Mouse (Mus musculus): ENCODE results near the gene Cyb561d2. TPM values are rescaled to one million over a fixed set of nuclear protein-coding genes. Genes with fewer than 3 reads are reported as not detected.

The Cyb561d2 gene
- polyA plus RNA-seq, 1 experiment from 2014 or later = 21.1 TPM

GRCm38 (mm10) chr9:107533791-107534407, 8.1 kb downstream of the Cyb561d2 start, which contains the start of gene Tmem115:
Gene Tmem115, plus strand, starts transcription at chr9:107533945.
- H3K4me2 ChIP-seq (replicated peaks) = peak within 1 kb of the TSS; percentile 99
- WGBS = under 1% methylated on average over 48 of the region's 48 CpGs

DNA sequence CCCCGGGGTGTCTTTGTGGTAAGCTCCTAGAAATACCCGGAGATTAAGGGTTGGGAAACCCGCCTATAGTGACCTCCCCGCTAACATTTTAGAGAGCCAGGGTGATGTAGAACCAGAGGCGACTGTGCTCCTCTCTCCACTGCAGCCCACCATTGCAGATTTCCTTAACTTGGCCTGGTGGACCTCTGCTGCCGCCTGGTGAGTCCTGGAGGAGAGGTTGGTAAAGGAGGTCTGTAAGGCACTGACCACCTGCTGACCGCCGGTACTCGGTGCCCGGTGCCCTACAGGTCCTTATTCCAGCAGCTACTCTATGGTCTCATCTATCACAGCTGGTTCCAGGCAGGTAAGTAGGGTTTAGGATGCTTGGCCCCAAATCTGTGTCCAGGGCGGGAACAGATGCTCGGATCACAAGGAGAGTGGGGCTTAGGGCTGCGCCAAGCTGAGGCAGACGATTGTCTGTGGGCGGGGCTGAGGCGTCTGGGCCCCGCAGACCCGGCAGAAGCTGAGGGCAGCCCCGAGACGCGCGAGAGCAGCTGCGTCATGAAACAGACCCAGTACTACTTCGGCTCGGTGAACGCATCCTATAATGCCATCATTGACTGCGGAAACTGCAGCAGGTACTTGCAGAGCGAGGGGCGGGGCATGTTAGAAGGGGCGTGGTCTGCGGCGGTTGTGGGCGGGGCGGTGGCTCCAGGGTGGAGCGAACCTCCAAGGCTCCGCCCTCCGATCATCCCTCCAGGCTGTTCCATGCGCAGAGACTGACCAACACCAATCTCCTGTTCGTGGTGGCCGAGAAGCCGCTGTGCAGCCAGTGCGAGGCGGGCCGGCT, 15.6 kb downstream of the Cyb561d2 start:
- H3K36me3 ChIP-seq = no peaks in the 10 kb centered on the region
- peak overlapping the region; percentile 66 for H3K4me2 ChIP-seq (replicated peaks)
- peak; percentile 62; the same call in 1 of the 2 replicates for ATAC-seq (ENCODE audit: low FRiP score, low read depth)
- no peaks in the 10 kb centered on the region for H3K9me3 ChIP-seq
- peaks cover 28% of the 10 kb centered on the region for H3K4me1 ChIP-seq
- WGBS = 5% methylated on average over 44 of the region's 44 CpGs
- peak overlapping the region; percentile 35; the same call in 1 of the 2 replicates for H3K9ac ChIP-seq
- peaks cover 64% of the 10 kb centered on the region for H3K27me3 ChIP-seq
- H3K4me3 ChIP-seq = peak overlapping the region; percentile 39
- no peak overlapping the region for H3K27ac ChIP-seq

More at GRCm38 (mm10) chr9:107533791-107534407, 8.1 kb downstream of the Cyb561d2 start, which contains the start of gene Tmem115:
- H3K9me3 ChIP-seq = no peaks in the 10 kb centered on the region
- H3K4me1 ChIP-seq = peaks cover 29% of the 10 kb centered on the region
- H3K27me3 ChIP-seq = peaks cover 4% of the 10 kb centered on the region
- H3K4me3 ChIP-seq = peak within 1 kb of the TSS; percentile 94
- peak within 1 kb of the TSS; percentile 94 for H3K9ac ChIP-seq
- peaks cover 25% of the 10 kb centered on the region for H3K36me3 ChIP-seq
- peak within 1 kb of the TSS; percentile 75 for H3K27ac ChIP-seq
- peak; percentile 99 for ATAC-seq (ENCODE audit: low FRiP score, low read depth)

- 51% methylated on average over 2 of the region's 2 CpGs for WGBS
- Histone ChIP-seq H3K9ac (peak overlapping the region; percentile 39; the same call in 1 of the 2 replicates), H3K4me1 (peaks cover 39% of the 10 kb centered on the region), H3K4me2 (replicated peaks) (peak overlapping the region; percentile 52), H3K9me3 (no peaks in the 10 kb centered on the region), H3K36me3 (no peaks in the 10 kb centered on the region), H3K4me3 (0 out of 2 replicates have a peak overlapping the region, but pooled peaks have one; percentile 17), H3K27me3 (peaks cover 56% of the 10 kb centered on the region), H3K27ac (no peak overlapping the region)
- peak; percentile 4; the same call in 1 of the 2 replicates for ATAC-seq (ENCODE audit: low FRiP score, low read depth)
These were observed 19.6 kb downstream of the Cyb561d2 start for GRCm38 (mm10) chr9:107522400-107522711.

DNA sequence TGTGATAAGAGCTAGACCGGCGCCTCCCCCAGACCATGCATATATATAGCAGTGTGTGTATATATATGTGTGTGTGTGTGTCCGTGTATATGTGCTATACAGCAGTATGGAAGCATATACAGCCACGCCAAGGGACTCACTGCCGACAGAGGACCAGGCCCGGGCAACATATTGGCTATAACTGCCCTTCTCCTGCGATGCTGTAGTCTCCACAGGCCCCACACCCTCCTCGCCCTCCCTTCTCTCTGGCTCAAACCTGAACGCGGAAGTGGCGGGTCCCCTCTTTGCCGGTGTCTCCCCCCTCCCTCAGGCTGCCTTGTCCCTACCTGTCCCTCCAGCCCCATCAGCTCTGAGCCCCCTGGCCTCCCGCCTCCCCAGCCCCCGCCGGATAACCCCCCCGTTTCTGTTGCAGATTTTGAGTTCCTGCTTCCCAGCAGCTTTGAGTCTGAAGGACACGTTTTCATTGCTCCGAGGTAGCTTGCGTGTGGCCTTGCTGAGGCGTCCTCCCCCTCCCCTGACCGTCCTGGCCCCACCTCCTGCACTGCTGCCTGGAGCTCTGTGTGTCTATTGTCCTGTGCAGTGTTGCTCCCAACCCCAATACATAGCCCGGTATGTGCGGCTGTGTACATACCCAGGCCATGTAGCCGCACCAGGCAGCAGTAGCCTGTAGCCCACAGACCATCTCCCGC, 20.1 kb downstream of the Cyb561d2 start:
- Histone ChIP-seq H3K27me3 (peaks cover 51% of the 10 kb centered on the region), H3K4me2 (replicated peaks) (peak overlapping the region; percentile 52), H3K9ac (peak overlapping the region; percentile 39), H3K27ac (no peak overlapping the region), H3K4me1 (peaks cover 35% of the 10 kb centered on the region), H3K4me3 (peak overlapping the region; percentile 17), H3K9me3 (no peaks in the 10 kb centered on the region), H3K36me3 (no peaks in the 10 kb centered on the region)
- peak; percentile 38 for ATAC-seq (ENCODE audit: low FRiP score, low read depth)
- 18% methylated on average over 25 of the region's 25 CpGs for WGBS

GRCm38 (mm10) chr9:107521190-107521589, 20.8 kb downstream of the Cyb561d2 start:
- H3K27me3 ChIP-seq = peaks cover 44% of the 10 kb centered on the region
- H3K4me2 ChIP-seq (replicated peaks) = peak overlapping the region; percentile 52; the same call in 1 of the 2 replicates
- no peak overlapping the region for H3K27ac ChIP-seq
- no peak overlapping the region for H3K4me3 ChIP-seq
- H3K9ac ChIP-seq = 0 out of 2 replicates have a peak overlapping the region, but pooled peaks have one; percentile 39
- H3K4me1 ChIP-seq = peaks cover 28% of the 10 kb centered on the region
- H3K9me3 ChIP-seq = no peaks in the 10 kb centered on the region
- WGBS = 39% methylated on average over 5 of the region's 5 CpGs
- ATAC-seq (ENCODE audit: low FRiP score, low read depth) = no peak
- no peaks in the 10 kb centered on the region for H3K36me3 ChIP-seq

GRCm38 (mm10) chr9:107520331-107520730, 21.7 kb downstream of the Cyb561d2 start:
- H3K4me3 ChIP-seq = no peak overlapping the region
- 61% methylated on average over 6 of the region's 6 CpGs for WGBS
- no peaks in the 10 kb centered on the region for H3K9me3 ChIP-seq
- H3K4me2 ChIP-seq (replicated peaks) = no peak overlapping the region
- H3K9ac ChIP-seq = no peak overlapping the region
- H3K27ac ChIP-seq = no peak overlapping the region
- H3K27me3 ChIP-seq = peaks cover 36% of the 10 kb centered on the region
- no peak for ATAC-seq (ENCODE audit: low FRiP score, low read depth)
- H3K36me3 ChIP-seq = no peaks in the 10 kb centered on the region
- H3K4me1 ChIP-seq = peaks cover 27% of the 10 kb centered on the region

DNA sequence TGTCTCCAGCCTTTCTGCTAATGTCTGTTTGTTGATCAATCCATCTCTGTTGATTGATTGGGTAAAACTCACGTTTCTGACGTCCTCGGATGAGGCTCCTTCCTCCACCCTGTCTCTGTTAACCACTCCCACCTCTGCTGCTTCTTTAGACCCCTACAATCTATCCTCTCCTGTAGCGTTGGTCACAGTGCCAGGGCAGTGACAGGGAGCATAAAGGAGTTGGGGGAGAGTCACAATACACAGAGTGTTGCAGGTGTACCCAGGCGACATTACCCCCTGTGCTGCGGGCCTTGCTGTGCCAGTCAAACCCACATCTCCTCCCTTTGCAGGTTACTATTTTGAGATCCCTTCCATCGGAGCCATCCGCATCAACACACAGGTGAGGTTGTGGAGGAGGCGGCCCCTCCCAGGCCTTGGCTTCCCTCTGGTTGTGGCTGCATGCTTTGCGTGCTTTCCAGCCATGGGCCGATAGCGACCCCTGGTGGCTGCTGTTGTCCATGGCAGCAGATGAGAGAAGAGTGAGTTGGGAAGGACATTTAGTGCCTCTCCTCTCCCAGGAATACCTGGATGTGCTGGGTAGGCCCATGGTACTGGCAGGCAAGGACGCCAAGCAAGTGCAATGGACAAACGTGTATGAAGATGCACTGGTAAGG, 27.6 kb downstream of the Cyb561d2 start:
- Histone ChIP-seq H3K27ac (no peak overlapping the region), H3K9ac (no peak overlapping the region), H3K27me3 (peaks cover 38% of the 10 kb centered on the region), H3K4me1 (0 out of 2 replicates have a peak, but pooled peaks cover 4% of the 10 kb centered on the region), H3K4me3 (no peak overlapping the region), H3K4me2 (replicated peaks) (no peak overlapping the region), H3K36me3 (no peaks in the 10 kb centered on the region), H3K9me3 (no peaks in the 10 kb centered on the region)
- 22% methylated on average over 14 of the region's 14 CpGs for WGBS
- peak; percentile 48; the same call in 1 of the 2 replicates for ATAC-seq (ENCODE audit: low FRiP score, low read depth)

DNA sequence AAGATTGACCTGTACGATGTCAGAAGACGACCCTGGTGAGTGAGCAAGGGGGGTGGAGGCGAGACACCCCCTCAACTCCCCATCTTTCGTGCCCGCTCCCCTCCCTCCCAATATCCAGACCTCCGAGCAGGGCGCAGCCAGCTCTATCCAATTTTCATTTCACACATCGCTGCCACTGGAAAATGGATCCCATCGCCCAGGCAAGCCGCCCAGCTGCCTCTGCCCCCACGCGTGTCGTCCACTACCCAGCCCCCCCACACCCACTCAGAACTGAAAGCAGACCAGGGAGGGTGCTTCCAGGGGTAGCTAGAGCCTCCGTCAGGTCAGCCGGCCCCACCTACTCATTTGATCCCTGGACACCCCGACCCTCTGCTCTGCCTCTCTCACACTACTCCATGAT, 29.7 kb downstream of the Cyb561d2 start:
- Histone ChIP-seq H3K9ac (no peak overlapping the region), H3K9me3 (no peaks in the 10 kb centered on the region), H3K27ac (no peak overlapping the region), H3K4me2 (replicated peaks) (no peak overlapping the region), H3K4me1 (peaks cover 21% of the 10 kb centered on the region), H3K27me3 (peaks cover 45% of the 10 kb centered on the region), H3K36me3 (no peaks in the 10 kb centered on the region), H3K4me3 (no peak overlapping the region)
- WGBS = 83% methylated on average over 16 of the region's 16 CpGs
- ATAC-seq (ENCODE audit: low FRiP score, low read depth) = no peak

GRCm38 (mm10) chr9:107511436-107511835, 30.6 kb downstream of the Cyb561d2 start:
- no peak overlapping the region for H3K4me2 ChIP-seq (replicated peaks)
- ATAC-seq (ENCODE audit: low FRiP score, low read depth) = no peak
- no peak overlapping the region for H3K9ac ChIP-seq
- peaks cover 21% of the 10 kb centered on the region for H3K4me1 ChIP-seq
- H3K9me3 ChIP-seq = no peaks in the 10 kb centered on the region
- whole genome bisulfite sequencing = 48% methylated on average over 8 of the region's 8 CpGs
- H3K36me3 ChIP-seq = no peaks in the 10 kb centered on the region
- no peak overlapping the region for H3K27ac ChIP-seq
- H3K27me3 ChIP-seq = peaks cover 54% of the 10 kb centered on the region
- H3K4me3 ChIP-seq = no peak overlapping the region

DNA sequence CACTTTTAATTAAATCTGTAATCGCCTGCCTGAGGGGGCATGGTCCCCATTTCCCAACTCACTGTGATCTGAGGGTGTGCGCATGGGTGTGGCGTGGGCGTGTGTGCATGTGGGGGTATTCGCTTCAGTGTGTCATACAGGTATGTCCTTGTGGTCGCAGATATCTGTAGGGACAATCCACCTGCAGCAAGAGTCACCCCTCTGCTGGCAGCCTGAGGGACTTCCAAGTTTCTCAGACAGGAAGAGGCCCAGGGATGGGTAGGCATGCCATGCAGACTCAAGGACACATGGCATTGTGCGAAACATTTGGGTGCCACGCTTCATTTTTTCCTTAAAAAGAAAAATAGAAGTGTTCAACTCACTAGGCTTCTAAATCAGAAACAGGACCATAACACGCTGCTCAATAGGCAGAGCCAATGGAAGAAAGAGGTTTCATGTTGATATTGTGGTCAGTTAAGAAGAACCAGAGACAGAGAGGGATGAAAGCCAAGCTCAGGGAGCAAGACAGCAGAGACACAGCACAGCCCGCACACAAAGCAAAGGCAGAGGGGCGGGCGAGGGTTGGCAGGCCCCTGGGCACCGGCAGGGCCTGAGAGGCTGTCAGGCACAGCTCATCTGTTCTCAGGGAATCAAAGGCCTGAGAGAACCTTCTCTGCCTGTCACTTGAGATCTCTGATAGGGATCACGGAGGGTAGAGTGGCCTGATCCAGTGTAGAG, 31.5 kb downstream of the Cyb561d2 start:
- Histone ChIP-seq H3K9ac (no peak overlapping the region), H3K27ac (no peak overlapping the region), H3K4me2 (replicated peaks) (no peak overlapping the region), H3K9me3 (no peaks in the 10 kb centered on the region), H3K27me3 (peaks cover 63% of the 10 kb centered on the region), H3K4me1 (peaks cover 21% of the 10 kb centered on the region), H3K36me3 (no peaks in the 10 kb centered on the region), H3K4me3 (no peak overlapping the region)
- no peak for ATAC-seq (ENCODE audit: low FRiP score, low read depth)
- 77% methylated on average over 14 of the region's 14 CpGs for WGBS

- WGBS = 36% methylated on average over 10 of the region's 10 CpGs
- no peak overlapping the region; the same call in 1 of the 2 replicates for H3K4me2 ChIP-seq (replicated peaks)
- H3K4me1 ChIP-seq = peaks cover 29% of the 10 kb centered on the region
- H3K9me3 ChIP-seq = no peaks in the 10 kb centered on the region
- no peak for ATAC-seq (ENCODE audit: low FRiP score, low read depth)
- peaks cover 67% of the 10 kb centered on the region for H3K27me3 ChIP-seq
- H3K27ac ChIP-seq = no peak overlapping the region
- no peaks in the 10 kb centered on the region for H3K36me3 ChIP-seq
- H3K9ac ChIP-seq = no peak overlapping the region
- no peak overlapping the region for H3K4me3 ChIP-seq
These were observed 33.7 kb downstream of the Cyb561d2 start for GRCm38 (mm10) chr9:107508266-107508665.

Data from limb, embryonic 13.5 days (tissue).